17 mouse cellular contexts compared by ENCODE assay signal in the genomic region with DNA sequence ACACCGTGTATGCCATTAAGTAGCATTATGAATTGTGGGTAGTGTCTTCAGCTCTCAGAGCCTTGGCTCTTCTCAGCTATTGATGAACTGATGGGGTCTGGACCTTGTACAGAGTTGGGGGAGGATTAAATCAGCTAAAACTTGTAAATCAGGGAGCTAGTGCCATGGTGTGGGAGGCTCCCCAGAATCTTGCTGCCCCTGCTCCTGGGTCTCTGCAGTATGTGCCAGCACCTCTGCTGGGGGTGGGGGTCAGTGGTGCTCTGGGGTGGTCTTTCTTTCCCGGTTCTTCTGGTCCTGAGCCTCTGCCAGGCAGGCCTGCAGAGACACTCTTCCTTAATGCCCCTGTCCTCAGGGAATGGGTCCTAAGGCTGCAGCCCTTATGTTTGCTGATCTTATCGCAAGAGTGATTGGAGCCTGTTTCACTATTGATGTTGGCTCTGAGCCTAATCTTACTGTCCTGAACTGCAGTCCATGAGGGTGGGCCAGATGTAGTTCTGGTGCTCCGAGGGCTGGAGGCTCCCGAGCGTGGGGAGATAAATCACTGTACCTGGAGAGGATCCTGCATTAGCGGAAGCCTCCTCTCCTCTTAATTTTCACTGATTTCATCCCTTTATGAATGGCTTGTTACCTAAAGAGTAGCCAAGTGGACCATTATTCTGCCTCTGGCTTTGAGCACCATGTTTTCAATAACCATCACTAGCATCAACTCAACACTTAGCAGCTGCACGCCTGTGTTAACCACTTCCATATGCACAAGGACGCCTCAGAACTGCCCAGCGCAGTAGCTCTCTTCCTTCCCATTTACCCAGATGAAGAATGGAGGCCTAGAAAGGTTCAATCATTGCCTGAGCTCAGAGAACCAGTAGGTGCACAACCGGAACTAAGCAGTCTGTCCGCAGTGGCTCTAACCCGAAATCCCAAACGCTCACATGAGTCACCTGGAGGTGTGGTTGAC.
DNase-seq lines count a peak whose midpoint lies in the region; ATAC-seq and TF ChIP-seq lines count a peak whose summit lies in the region.
"Had no signal": no experiment of that assay in that cellular context is flagged by ENCODE, and none has a peak within 500 bp of the region (broad histone marks: within the 10 kb centered on the region; RNA-seq: fewer than 3 reads in every experiment).

No protein-coding gene starts in this region.

- no peak overlapping the region for H3K9ac ChIP-seq in intestine, embryonic 14.5 days (ENCODE audit: low read length)
- no peak overlapping the region for H3K9ac ChIP-seq in intestine, postnatal 0 days (ENCODE audit: low read depth, low read length)
- no peak overlapping the region for H3K9ac ChIP-seq in lung, embryonic 15.5 days
- H3K9ac ChIP-seq in lung, postnatal 0 days (replicated peaks; ENCODE audit: low read depth) = no peak overlapping the region
- H3K9ac ChIP-seq in limb, embryonic 14.5 days (ENCODE audit: low read depth, low read length, severe bottlenecking) = no peak overlapping the region
- H3K9ac ChIP-seq: forebrain, postnatal 0 days; hindbrain, embryonic 12.5 days; liver, embryonic 15.5 days had no signal

- H3K4me3 ChIP-seq in intestine, embryonic 14.5 days (ENCODE audit: low read depth, low read length) = no peak overlapping the region
- no peak overlapping the region for H3K4me3 ChIP-seq in intestine, postnatal 0 days (ENCODE audit: low read depth, low read length)
- no peak overlapping the region for H3K4me3 ChIP-seq in lung, embryonic 15.5 days
- H3K4me3 ChIP-seq in lung, postnatal 0 days (ENCODE audit: low read depth, low read length) = no peak overlapping the region
- no peak overlapping the region for H3K4me3 ChIP-seq in limb, embryonic 14.5 days (replicated peaks; ENCODE audit: low read length)
- H3K4me3 ChIP-seq: erythroblast, embryonic 14.5 days; hindbrain, embryonic 12.5 days; liver, embryonic 15.5 days had no signal

- no peaks in the 10 kb centered on the region for H3K27me3 ChIP-seq in intestine, embryonic 14.5 days (replicated peaks; ENCODE audit: control insufficient read depth, insufficient read depth, low read length)
- H3K27me3 ChIP-seq in intestine, postnatal 0 days (replicated peaks; ENCODE audit: control insufficient read depth, insufficient read depth, low read length) = no peaks in the 10 kb centered on the region
- H3K27me3 ChIP-seq in lung, embryonic 15.5 days = no peaks in the 10 kb centered on the region; the same call in 1 of the 2 replicates
- no peaks in the 10 kb centered on the region for H3K27me3 ChIP-seq in lung, postnatal 0 days (replicated peaks; ENCODE audit: insufficient read depth, low read length)
- no peaks in the 10 kb centered on the region for H3K27me3 ChIP-seq in limb, embryonic 14.5 days (ENCODE audit: control insufficient read depth, insufficient read depth, low read length)
- H3K27me3 ChIP-seq: hindbrain, embryonic 12.5 days had no signal

- no peaks in the 10 kb centered on the region for H3K4me1 ChIP-seq in intestine, embryonic 14.5 days (replicated peaks; ENCODE audit: control insufficient read depth, insufficient read depth, low read length)
- no peaks in the 10 kb centered on the region for H3K4me1 ChIP-seq in intestine, postnatal 0 days (replicated peaks; ENCODE audit: control insufficient read depth, insufficient read depth, low read length)
- H3K4me1 ChIP-seq in lung, embryonic 15.5 days = peaks cover 5% of the 10 kb centered on the region
- no peaks in the 10 kb centered on the region for H3K4me1 ChIP-seq in lung, postnatal 0 days (ENCODE audit: insufficient read depth, low read depth, low read length)
- peaks cover 15% of the 10 kb centered on the region for H3K4me1 ChIP-seq in limb, embryonic 14.5 days (ENCODE audit: control insufficient read depth, insufficient read depth, low read length)
- H3K4me1 ChIP-seq: hindbrain, embryonic 12.5 days; liver, embryonic 15.5 days had no signal

- H3K4me2 ChIP-seq in intestine, embryonic 14.5 days (ENCODE audit: low read length) = no peak overlapping the region
- no peak overlapping the region for H3K4me2 ChIP-seq in intestine, postnatal 0 days (replicated peaks; ENCODE audit: low read depth)
- H3K4me2 ChIP-seq in lung, embryonic 15.5 days = no peak overlapping the region
- H3K4me2 ChIP-seq in lung, postnatal 0 days (replicated peaks; ENCODE audit: low read depth, low read length) = no peak overlapping the region
- no peak overlapping the region for H3K4me2 ChIP-seq in limb, embryonic 14.5 days (replicated peaks; ENCODE audit: low read depth, low read length, severe bottlenecking)
- H3K4me2 ChIP-seq: hindbrain, embryonic 12.5 days; liver, embryonic 15.5 days had no signal

- H3K27ac ChIP-seq in intestine, embryonic 14.5 days (ENCODE audit: low read depth) = no peak overlapping the region
- H3K27ac ChIP-seq in intestine, postnatal 0 days (ENCODE audit: low read depth, low read length) = no peak overlapping the region
- no peak overlapping the region for H3K27ac ChIP-seq in lung, embryonic 15.5 days
- no peak overlapping the region for H3K27ac ChIP-seq in lung, postnatal 0 days (ENCODE audit: low read length)
- H3K27ac ChIP-seq in limb, embryonic 14.5 days (replicated peaks; ENCODE audit: low read depth, low read length) = no peak overlapping the region
- H3K27ac ChIP-seq: hindbrain, embryonic 12.5 days; liver, embryonic 15.5 days had no signal

- no peaks in the 10 kb centered on the region for H3K36me3 ChIP-seq in intestine, embryonic 14.5 days (ENCODE audit: control insufficient read depth, insufficient read depth, low read length)
- no peaks in the 10 kb centered on the region for H3K36me3 ChIP-seq in intestine, postnatal 0 days (ENCODE audit: control insufficient read depth, insufficient read depth)
- H3K36me3 ChIP-seq in lung, embryonic 15.5 days = no peaks in the 10 kb centered on the region
- H3K36me3 ChIP-seq in lung, postnatal 0 days (ENCODE audit: insufficient read depth, low read length) = no peaks in the 10 kb centered on the region
- H3K36me3 ChIP-seq in limb, embryonic 14.5 days (ENCODE audit: control insufficient read depth, insufficient read depth, low read length) = no peaks in the 10 kb centered on the region
- H3K36me3 ChIP-seq: G1E; hindbrain, embryonic 12.5 days; liver, embryonic 15.5 days had no signal

- ATAC-seq in intestine, embryonic 14.5 days (replicated peaks; ENCODE audit: low FRiP score, low TSS enrichment, low read depth) = peak; percentile 71; the same call in 1 of the 2 replicates
- ATAC-seq in intestine, postnatal 0 days = no peak
- ATAC-seq in lung, embryonic 15.5 days (ENCODE audit: borderline replicate concordance, extremely low read depth, low FRiP score, low TSS enrichment) = peak; percentile 20; the same call in 1 of the 2 replicates
- ATAC-seq in lung, postnatal 0 days = no peak
- ATAC-seq in limb, embryonic 14.5 days (ENCODE audit: low FRiP score, low read depth) = no peak
- ATAC-seq in inflammation-experienced regulatory T-cells, adult 6 months = no peak
- ATAC-seq: forebrain, postnatal 0 days had no signal

- TF ChIP-seq CTCF in intestine, postnatal 0 days (IDR thresholded peaks at IDR 0.05; ENCODE audit: low read depth) = no peak
- no peak for TF ChIP-seq CTCF in lung, postnatal 0 days (IDR thresholded peaks at IDR 0.05)

- no peak for TF ChIP-seq EP300 in lung, postnatal 0 days (IDR thresholded peaks at IDR 0.05)

- WGBS in intestine, embryonic 14.5 days = 44% methylated on average over 14 of the region's 14 CpGs
- WGBS in intestine, postnatal 0 days = 51% methylated on average over 14 of the region's 14 CpGs
- WGBS in lung, embryonic 15.5 days = 45% methylated on average over 14 of the region's 14 CpGs
- WGBS in lung, postnatal 0 days = 54% methylated on average over 14 of the region's 14 CpGs
- 46% methylated on average over 14 of the region's 14 CpGs for WGBS in limb, embryonic 14.5 days

- no peaks in the 10 kb centered on the region for H3K9me3 ChIP-seq in intestine, embryonic 14.5 days (ENCODE audit: control insufficient read depth, low read length)
- H3K9me3 ChIP-seq in intestine, postnatal 0 days (ENCODE audit: control insufficient read depth) = no peaks in the 10 kb centered on the region
- no peaks in the 10 kb centered on the region for H3K9me3 ChIP-seq in lung, embryonic 15.5 days
- no peaks in the 10 kb centered on the region for H3K9me3 ChIP-seq in lung, postnatal 0 days (ENCODE audit: low read length)
- H3K9me3 ChIP-seq in limb, embryonic 14.5 days (ENCODE audit: control insufficient read depth, low read length) = no peaks in the 10 kb centered on the region
- H3K9me3 ChIP-seq: hindbrain, embryonic 12.5 days; liver, embryonic 15.5 days had no signal

- no peak for DNase-seq in intestine, embryonic 14.5 days (ENCODE audit: low spot score)
- no peak for DNase-seq in lung, postnatal 0 days (ENCODE audit: low spot score)
- DNase-seq in hindlimb bud, embryonic 11.5 days (ENCODE audit: extremely low spot score, low read depth, low spot score) = peak; percentile 12
- peak; percentile 13 for DNase-seq in limb, embryonic 14.5 days (ENCODE audit: low spot score)
- DNase-seq: adrenal gland, adult 8-10 months; cerebellum, adult 11-12 months; forebrain, postnatal 0 days; gastrocnemius, postnatal 10 days; kidney, adult 8-10 months; thymus, adult 18-20 months had no signal

- no peak for TF ChIP-seq POLR2A in limb, embryonic 14.5 days (IDR thresholded peaks at IDR 0.05; ENCODE audit: borderline replicate concordance, extremely low read depth, insufficient read depth, insufficient read length)

Comparison
In these comparisons a context has a peak if more than half of its experiments do, and no peak if none do; other contexts are left out.
1. ATAC-seq: peak in intestine, embryonic 14.5 days (single experiment) and lung, embryonic 15.5 days (single experiment); none in intestine, postnatal 0 days (single experiment), lung, postnatal 0 days (single experiment), limb, embryonic 14.5 days (single experiment) and inflammation-experienced regulatory T-cells, adult 6 months (single experiment).
2. DNase-seq: peak in hindlimb bud, embryonic 11.5 days (single experiment) and limb, embryonic 14.5 days (single experiment); none in intestine, embryonic 14.5 days (single experiment) and lung, postnatal 0 days (single experiment).